Mouse (Mus musculus): ENCODE data around the gene Acadl. TPM values are rescaled to one million over a fixed set of nuclear protein-coding genes. Genes with fewer than 3 reads are reported as not detected.

Gene Acadl
- 1,000 to 10,000 TPM; 1,136 to 1,209 TPM for total RNA-seq (2021)
- long read RNA-seq, experiment 1, transcript Acadl-201 (11 exons, 1,916 nt): major isoform, 777 of 1,244 reads
- long read RNA-seq, experiment 1, partial matches to known transcripts: 440 of 1,244 reads
- long read RNA-seq, experiment 1, other reads (novel, unspliced or antisense): 27 of 1,244 reads
- long read RNA-seq, experiment 2, transcript Acadl-201 (11 exons, 1,916 nt): major isoform, 424 of 777 reads
- long read RNA-seq, experiment 2, partial matches to known transcripts: 340 of 777 reads
- long read RNA-seq, experiment 2, other reads (novel, unspliced or antisense): 13 of 777 reads

DNA sequence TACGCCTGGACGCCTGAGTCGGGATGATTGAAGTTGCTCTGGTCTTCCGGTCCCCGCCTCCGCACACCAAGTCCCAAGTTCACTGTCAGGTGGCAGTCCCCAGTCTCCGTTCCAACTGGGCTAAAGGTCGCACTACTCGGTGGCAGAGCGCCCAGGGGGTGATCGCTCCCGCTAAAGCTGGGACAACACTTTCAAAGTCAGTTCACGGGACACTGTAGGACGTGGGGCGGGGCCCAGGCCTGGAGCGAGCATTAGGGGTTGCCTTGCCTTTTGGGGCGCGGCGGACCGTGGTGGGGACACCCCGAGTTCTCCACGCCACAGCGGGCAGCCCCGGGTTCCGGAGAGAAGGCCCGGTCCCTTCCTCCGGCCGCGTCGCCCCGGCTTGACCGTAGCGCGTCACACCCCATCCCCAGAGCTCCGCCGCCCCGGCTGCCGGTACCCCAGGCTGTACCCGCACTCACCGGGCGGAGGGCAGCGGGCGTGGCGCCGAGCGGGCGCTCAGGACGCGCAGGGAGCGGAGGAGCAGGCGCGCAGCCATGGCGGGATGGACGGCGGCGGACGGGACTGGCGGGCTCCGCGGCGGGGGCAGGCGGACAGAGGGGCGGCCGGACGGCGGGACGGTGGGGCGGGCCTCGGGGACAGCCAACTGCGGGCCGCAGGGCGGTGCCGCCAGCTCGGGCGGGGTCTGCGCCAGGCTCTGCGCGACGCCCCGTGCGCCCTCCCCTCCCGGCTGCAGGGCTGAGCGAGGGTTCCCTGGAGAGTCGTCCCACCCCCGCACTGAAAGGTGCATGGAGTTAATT lies at the start of gene Acadl:
Acadl (minus strand) TSS at position 566 of the 800 bp plus-strand sequence.
- peak; percentile 96 to 98 for DNase-seq

DNA sequence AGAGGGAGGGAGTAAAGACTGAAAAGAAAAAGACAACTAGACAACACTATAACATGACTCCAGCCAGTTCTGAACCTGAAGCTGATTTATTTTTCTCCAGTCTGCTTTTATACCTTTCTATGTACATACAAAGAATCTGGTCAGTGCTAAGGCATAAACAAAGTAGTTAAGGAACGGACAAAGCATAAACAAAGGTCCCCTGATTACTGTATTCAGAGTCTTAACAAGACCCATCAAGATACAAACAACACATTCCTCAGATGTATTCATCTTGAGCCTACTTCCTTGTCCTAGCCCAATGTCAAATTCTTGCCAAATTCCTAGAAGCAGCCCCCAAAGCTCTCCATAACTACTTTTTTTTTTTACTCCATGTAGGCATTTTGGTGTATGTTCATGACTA lies 49.2 kb upstream of the Acadl start:
- DNase-seq: no peak

DNA sequence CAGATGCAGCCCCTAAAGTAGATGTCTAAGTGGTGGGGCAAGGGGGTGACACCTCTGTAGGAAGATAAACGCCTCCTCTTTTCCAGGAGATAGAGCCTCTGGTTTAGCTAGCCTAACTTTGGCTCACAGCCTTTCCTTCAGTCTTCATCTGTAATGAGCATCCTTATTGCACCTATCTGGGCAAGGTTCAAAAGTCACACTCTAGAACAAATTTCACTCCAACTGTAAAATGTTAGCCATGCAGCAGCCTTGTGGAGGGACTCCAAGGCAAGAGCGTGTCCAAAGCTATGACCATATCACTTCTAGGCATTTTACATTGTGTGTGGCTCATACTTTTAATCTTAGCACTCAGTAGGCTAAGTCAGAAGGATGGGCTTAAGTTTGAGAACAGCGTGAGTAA lies 39.5 kb upstream of the Acadl start:
- DNase-seq: no peak

- DNase-seq: no peak
Measured at GRCm38 (mm10) chr1:66900946-66901345, 37.9 kb upstream of the Acadl start.

- no peak for DNase-seq
Measured at GRCm38 (mm10) chr1:66898261-66898660, 35.2 kb upstream of the Acadl start.

DNA sequence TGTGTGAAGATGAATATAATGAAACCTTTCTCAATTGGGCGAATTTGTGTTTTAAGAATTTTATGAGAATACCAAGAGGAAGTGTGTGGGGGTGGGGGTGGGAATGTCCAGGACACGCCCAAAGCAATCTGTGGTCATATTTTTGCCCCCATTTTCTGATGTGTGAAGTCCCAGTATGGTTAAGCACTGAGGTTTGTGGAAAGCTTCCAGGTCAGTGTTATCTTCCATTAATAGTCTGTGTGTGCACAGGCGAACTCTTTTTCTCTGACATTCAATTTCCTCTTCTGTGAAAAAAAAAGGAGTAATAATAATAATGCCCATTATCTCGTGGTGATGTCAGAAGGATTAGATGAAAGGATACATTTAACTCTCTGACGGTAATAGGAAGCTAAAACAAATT lies 33.5 kb upstream of the Acadl start:
- DNase-seq: no peak

- peak; percentile 18 to 54 for DNase-seq
Measured at GRCm38 (mm10) chr1:66896125-66896524, 33.0 kb upstream of the Acadl start.

- DNase-seq: peak; percentile 53 to 78
Measured at GRCm38 (mm10) chr1:66895837-66896118, 32.7 kb upstream of the Acadl start.

GRCm38 (mm10) chr1:66895093-66895836 lies 32.2 kb upstream of the Acadl start:
- no peak for DNase-seq

DNA sequence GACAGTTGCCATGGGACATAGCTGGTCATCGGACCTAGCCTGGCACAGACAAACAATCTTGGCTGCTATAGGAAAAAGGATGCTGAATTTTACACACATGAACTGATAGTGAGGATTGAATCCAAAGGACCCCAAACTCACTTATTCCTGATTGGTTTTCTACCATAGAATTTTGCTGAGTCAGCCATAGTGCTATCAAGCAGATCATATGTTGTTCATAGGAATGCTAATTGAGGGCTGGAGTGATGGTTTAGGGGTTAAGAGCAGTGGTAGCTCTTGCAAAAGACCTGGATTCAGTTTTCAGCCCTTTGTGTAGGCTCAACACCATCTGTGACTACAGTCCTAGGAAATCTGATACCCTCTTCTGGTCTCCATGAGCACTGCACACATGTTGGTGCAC lies 24.1 kb upstream of the Acadl start:
- no peak for DNase-seq

- no peak for DNase-seq
Measured at GRCm38 (mm10) chr1:66880217-66880616, 17.1 kb upstream of the Acadl start.

DNA sequence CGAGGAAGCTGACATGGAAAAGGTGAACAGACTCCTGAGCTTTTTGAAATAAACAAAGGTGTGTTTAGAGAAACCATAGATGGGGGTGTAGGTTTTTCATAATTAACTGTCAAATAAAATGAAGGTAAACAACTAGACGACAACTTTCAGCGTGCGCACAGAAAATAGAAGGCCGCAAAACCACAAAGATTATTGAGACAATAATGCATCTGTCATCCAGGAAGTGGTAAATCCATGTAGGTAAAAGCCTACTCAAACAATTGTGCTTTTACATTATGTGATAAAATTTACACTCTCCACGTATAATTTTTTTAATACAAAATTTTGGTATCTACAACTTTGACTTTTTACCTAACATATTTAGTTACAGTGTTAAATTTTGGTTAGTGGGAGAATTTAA lies 11.7 kb upstream of the Acadl start:
- no peak for DNase-seq

- DNase-seq: peak; percentile 79 to 84
Measured at GRCm38 (mm10) chr1:66871591-66871990, 8.5 kb upstream of the Acadl start.

GRCm38 (mm10) chr1:66865633-66866032 lies 2.6 kb upstream of the Acadl start:
- no peak for DNase-seq

GRCm38 (mm10) chr1:66863741-66864495 lies 841 bp upstream of the Acadl start:
- peak in 1 of 2 experiments; percentile 20 for DNase-seq

DNA sequence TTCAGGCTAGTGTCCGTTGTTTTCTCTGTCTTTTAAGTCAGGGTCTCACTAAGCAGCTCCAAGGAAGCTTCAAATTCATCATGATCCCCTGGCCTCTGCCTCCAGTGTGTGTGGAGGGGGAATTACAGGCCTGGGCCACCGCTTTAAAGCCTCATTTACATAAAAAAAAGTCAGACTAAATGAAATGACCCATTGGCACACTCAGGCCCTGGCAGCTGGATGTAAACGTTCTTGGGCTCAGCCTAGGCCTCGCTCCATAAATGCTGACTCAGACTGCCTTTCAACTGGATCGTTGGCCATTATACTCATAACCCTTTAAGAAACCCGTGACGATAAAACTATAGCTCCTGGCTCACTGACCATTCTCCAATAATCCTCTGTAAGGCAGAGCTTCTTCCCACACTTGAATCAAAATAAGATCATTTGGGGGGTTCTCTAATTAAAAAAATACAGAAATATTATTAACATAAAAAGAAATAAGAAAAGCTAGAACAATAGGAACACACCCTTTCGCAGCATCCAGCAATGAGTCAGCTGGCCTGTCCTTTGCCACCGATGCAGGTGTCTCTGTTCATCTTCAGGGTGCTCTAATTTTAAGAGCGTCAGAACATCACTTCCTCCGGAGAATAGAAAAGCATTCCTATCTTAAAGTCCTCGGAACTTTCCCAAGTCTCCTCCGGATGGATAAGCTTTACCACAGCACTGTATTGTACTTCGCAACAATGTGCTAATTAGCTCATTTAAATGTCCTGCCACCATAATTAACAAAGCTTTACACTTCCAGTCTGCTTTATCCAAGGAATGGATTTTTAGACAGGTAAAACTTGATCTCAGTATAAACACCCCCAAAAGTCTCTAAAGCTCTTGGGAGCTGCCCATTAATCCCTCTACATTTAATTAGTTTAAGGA lies 1.1 kb downstream of the Acadl start:
- peak in 1 of 2 experiments; percentile 38 for DNase-seq

- no peak for DNase-seq
Measured at GRCm38 (mm10) chr1:66847506-66847905, 15.6 kb downstream of the Acadl start.

- DNase-seq: no peak
Measured at GRCm38 (mm10) chr1:66845690-66846318, 17.3 kb downstream of the Acadl start.

- DNase-seq: no peak
Measured at GRCm38 (mm10) chr1:66841938-66842337, 21.1 kb downstream of the Acadl start.

GRCm38 (mm10) chr1:66841510-66841909 lies 21.6 kb downstream of the Acadl start:
- DNase-seq: no peak

Data from heart, adult 18-20 months (tissue).